Mouse (Mus musculus): ENCODE measurements around the gene Sgtb.

DNA sequence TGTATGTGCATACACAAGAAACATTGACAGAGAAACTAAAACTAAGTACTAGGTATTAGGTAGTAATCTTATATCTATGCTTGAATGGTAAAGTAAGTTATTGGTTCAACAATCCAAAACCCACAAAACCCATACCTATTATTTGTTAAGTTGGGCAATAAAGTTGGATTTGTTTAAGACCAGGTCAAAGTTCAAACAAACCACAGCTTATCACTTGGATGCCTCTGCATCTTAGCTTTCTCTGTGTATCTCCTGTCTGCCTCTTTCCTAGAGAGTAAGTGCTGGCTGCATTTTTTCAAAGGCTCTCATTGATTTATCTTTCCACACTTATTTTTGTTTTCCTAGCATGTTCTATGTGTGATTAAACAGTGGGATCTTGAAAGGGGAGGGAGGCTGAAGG, 63.0 kb downstream of the Sgtb start:
- TF ChIP-seq CTCF (IDR thresholded peaks at IDR 0.05; ENCODE audit: extremely low read depth, insufficient read length, insufficient replicate concordance, low read depth, low read length) (no peak), POLR2A (IDR thresholded peaks at IDR 0.05; ENCODE audit: low read depth, low read length) (no peak)

Data from small intestine, adult 2 months (tissue).